8 mouse cellular contexts compared by ENCODE assay signal in the genomic region with DNA sequence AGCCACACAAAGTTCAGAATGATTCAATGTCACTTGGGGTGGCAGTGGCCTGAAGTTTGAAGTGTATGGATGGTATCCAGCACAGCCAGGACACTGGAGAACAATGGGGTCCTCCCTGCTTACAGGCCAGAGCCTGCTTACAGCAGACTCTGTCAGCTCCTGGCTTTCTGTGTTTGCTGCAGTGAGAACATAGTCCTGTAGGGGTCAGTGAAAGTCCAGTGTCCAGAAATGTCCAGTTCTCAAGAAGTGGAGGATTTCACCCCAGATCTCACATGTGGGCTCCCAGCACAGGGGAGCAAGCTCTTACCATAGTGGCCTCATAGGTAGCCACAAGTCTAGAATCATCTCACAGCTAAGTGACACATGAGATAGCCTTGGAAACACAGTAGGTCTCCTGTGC. TPM values are rescaled to one million over a fixed set of nuclear protein-coding genes. Genes with fewer than 3 reads are reported as not detected.
DNase-seq lines count a peak whose midpoint lies in the region; ATAC-seq and TF ChIP-seq lines count a peak whose summit lies in the region.

No protein-coding gene starts in this region.

- no peaks in the 10 kb centered on the region for H3K4me1 ChIP-seq in ES-E14 (ENCODE audit: control insufficient read depth in 2 of 2, insufficient read depth in 2 of 2, low read length in 2 of 2, poor library complexity in 1 of 2)
- H3K4me1 ChIP-seq in intestine, embryonic 16.5 days (ENCODE audit: control insufficient read depth, insufficient read depth, low read length), result peaks cover 27% of the 10 kb centered on the region; the same call in 1 of the 2 replicates

- in situ Hi-C loops in ES-E14 (cut with MboI; ENCODE audit: low sequenced_read_pairs in 2 of 2, unreplicated experiment in 2 of 2), result no loop called here

- ATAC-seq in frontal cortex, adult (ENCODE audit: low TSS enrichment), result peak; percentile 24
- ATAC-seq in intestine, embryonic 16.5 days, result peak; percentile 21
- ATAC-seq in megakaryocyte-erythroid progenitor cell, adult 5-6 weeks (replicated peaks; ENCODE audit: low FRiP score, low TSS enrichment, poor library complexity, severe bottlenecking), result peak; percentile 31

- peak overlapping the region; percentile 45 for H3K4me2 ChIP-seq in intestine, embryonic 16.5 days (ENCODE audit: low read depth, low read length)

- DNase-seq in frontal cortex, postnatal 10 days (ENCODE audit: low spot score in 2 of 2), result no peak
- DNase-seq in ES-E14 (ENCODE audit: low read depth, low spot score), result no peak
- peak; percentile 65 for DNase-seq in embryo, embryonic 9.5 days (ENCODE audit: extremely low spot score)
- DNase-seq in layer of hippocampus, adult 11-12 months (ENCODE audit: low spot score), result no peak
- no peak for DNase-seq in gastrocnemius, postnatal 25 days

- no peak overlapping the region for H3K4me3 ChIP-seq in ES-E14 (ENCODE audit: insufficient read depth in 1 of 2, low read depth in 1 of 2, low read length in 2 of 2, poor library complexity in 1 of 2, severe bottlenecking in 1 of 2)
- peak overlapping the region; percentile 16; the same call in 1 of the 2 replicates for H3K4me3 ChIP-seq in intestine, embryonic 16.5 days (ENCODE audit: low read length)

- no peak overlapping the region for H3K9ac ChIP-seq in ES-E14 (ENCODE audit: insufficient read depth, low read depth, low read length, poor library complexity, severe bottlenecking)
- H3K9ac ChIP-seq in intestine, embryonic 16.5 days (ENCODE audit: low read depth, low read length), result 0 out of 2 replicates have a peak overlapping the region, but pooled peaks have one; percentile 42

- no peaks in the 10 kb centered on the region for H3K27me3 ChIP-seq in intestine, embryonic 16.5 days (replicated peaks; ENCODE audit: control insufficient read depth, insufficient read depth, low read length)

- no peak overlapping the region for H3K27ac ChIP-seq in ES-E14 (ENCODE audit: insufficient read depth, low read depth, low read length, poor library complexity, severe bottlenecking)
- peak overlapping the region; percentile 66 for H3K27ac ChIP-seq in intestine, embryonic 16.5 days (ENCODE audit: low read length)

- no peaks in the 10 kb centered on the region for H3K36me3 ChIP-seq in ES-E14 (ENCODE audit: control insufficient read depth, insufficient read depth, low read length, poor library complexity, severe bottlenecking)
- peaks cover 6% of the 10 kb centered on the region; the same call in 1 of the 2 replicates for H3K36me3 ChIP-seq in intestine, embryonic 16.5 days (ENCODE audit: control insufficient read depth, insufficient read depth, low read length)

- no peaks in the 10 kb centered on the region for H3K9me3 ChIP-seq in ES-E14 (ENCODE audit: control insufficient read depth, insufficient read depth, low read depth, low read length)
- 0 out of 2 replicates have a peak, but pooled peaks cover 6% of the 10 kb centered on the region for H3K9me3 ChIP-seq in intestine, embryonic 16.5 days (ENCODE audit: control insufficient read depth, low read length)

TF ChIP-seq in ES-E14, 5 proteins besides CTCF, POLR2A, EP300 and RAD21:
- TF ChIP-seq ZC3H11A (IDR thresholded peaks at IDR 0.05; ENCODE audit: borderline replicate concordance, low read depth, low read length), result 0 out of 2 replicates have a peak, but pooled peaks have one; percentile 10
- no peak for TF ChIP-seq MAFK (IDR thresholded peaks at IDR 0.05; ENCODE audit: insufficient read depth, low read depth, low read length)
TF ChIP-seq in ES-E14: peak in this region for 1.

RNA-seq across cellular contexts. Expression of a gene that starts 40.4 kb away (rescaled TPM):
- total RNA-seq in ES-E14 (2012; rRNA removed), result 17.1 and 25.5 TPM in 2 replicates
- polyA plus RNA-seq in intestine, embryonic 16.5 days (2015; fragmentation: Nextera tagmentation; extraction: Ambion mirVana), result 66.1 and 75.7 TPM in 2 replicates
- total RNA-seq in megakaryocyte-erythroid progenitor cell, adult 5-6 weeks (2014; fragmentation: Nextera tagmentation), result 19.1 and 28.6 TPM in 2 replicates
- 22.2 and 25.9 TPM in 2 replicates for total RNA-seq in megakaryocyte-erythroid progenitor cell, adult 5-6 weeks (2017)
- total RNA-seq in gastrocnemius, postnatal 25 days (2021), result 10 to 100 TPM; 13.3 to 13.9 TPM
